Mouse (Mus musculus) erythroblast, embryonic 14.5 days (primary cell): ENCODE measurements around the gene Hs3st2.

ENCODE experiments used
- GATA1 ChIP-seq: IDR thresholded peaks from 2 replicates; pipeline ENCODE4 v1.6.1; 2012; ENCODE audit warnings: low read length, inconsistent platforms, mixed read lengths
- TAL1 ChIP-seq: IDR thresholded peaks from 3 replicates; pipeline ENCODE4 v1.6.1; 2012; ENCODE audit warnings: low read length, inconsistent platforms, mixed read lengths

- no peak for TF ChIP-seq GATA1
- TF ChIP-seq TAL1: no peak
Measured at GRCm38 (mm10) chr7:121391984-121392739, 503 bp downstream of the Hs3st2 start.
